Mouse (Mus musculus) heart, embryonic 11.5 days (tissue): ENCODE measurements around the gene Gm9913. TPM values are rescaled to one million over a fixed set of nuclear protein-coding genes. Genes with fewer than 3 reads are reported as not detected.
A peak's percentile ranks its signal among the peaks of the same experiment; 100 is the strongest.

Experiments used
- ATAC-seq: fragments of 200-750 bp; cut with Nextera tagmentation; replicated peaks from 2 replicates; pipeline ENCODE4 v1.8.0; 2017; ENCODE audit warnings: moderate library complexity; ENCODE audit not compliant: insufficient number of reproducible peaks, low FRiP score, low TSS enrichment
- H3K27ac ChIP-seq: fragments of 300-500 bp; sonication (generic); 2 replicates; pipeline ENCODE4 v1.5.1; 2014; ENCODE audit warnings: mild to moderate bottlenecking, low read depth, low read length
- H3K27me3 ChIP-seq: fragments of 300-500 bp; sonication (generic); 2 replicates; pipeline ENCODE4 v1.6.1; 2014; ENCODE audit warnings: mild to moderate bottlenecking, low read length, mixed read lengths; ENCODE audit not compliant: control insufficient read depth, insufficient read depth
- H3K36me3 ChIP-seq: fragments of 300-500 bp; sonication (generic); 2 replicates; pipeline ENCODE4 v1.6.1; 2014; ENCODE audit warnings: mild to moderate bottlenecking, low read length, moderate library complexity, mixed read lengths; ENCODE audit not compliant: control insufficient read depth, insufficient read depth
- H3K4me1 ChIP-seq: fragments of 300-500 bp; sonication (generic); 2 replicates; pipeline ENCODE4 v1.6.1; 2014; ENCODE audit warnings: low read length; ENCODE audit not compliant: control insufficient read depth, insufficient read depth
- H3K4me2 ChIP-seq: fragments of 300-500 bp; sonication (generic); 2 replicates; pipeline ENCODE4 v1.6.1; 2014; ENCODE audit warnings: mild to moderate bottlenecking, moderate library complexity
- H3K4me3 ChIP-seq: fragments of 300-500 bp; sonication (generic); 2 replicates; pipeline ENCODE4 v1.5.1; 2014; ENCODE audit warnings: low read depth, low read length
- H3K9ac ChIP-seq: fragments of 300-500 bp; sonication (generic); 2 replicates; pipeline ENCODE4 v1.6.1; 2014; ENCODE audit warnings: mild to moderate bottlenecking, low read depth, low read length, moderate library complexity
- H3K9me3 ChIP-seq: fragments of 300-500 bp; sonication (generic); replicated peaks from 2 replicates; pipeline ENCODE4 v1.6.1; 2016; ENCODE audit warnings: low read length; ENCODE audit not compliant: control insufficient read depth
- WGBS: fragments of 180-500 bp; shearing (Covaris S2); extraction: QIAGEN DNeasy Blood & Tissue Kit; methylation state at CpG from one replicate; pipeline ENCODE4 v1.1.7; 2014; ENCODE audit not compliant: insufficient replicate concordance; 5-methylcytosine and 5-hydroxymethylcytosine counted together
- polyA plus RNA-seq: library from polyadenylated mRNA; unstranded; fragments of >200 nt; fragmentation: Nextera tagmentation; extraction: Ambion mirVana; gene quantifications from 2 replicates; pipeline ENCODE4 v1.2.1, GENCODE M21; 2014

The Gm9913 gene
- polyA plus RNA-seq, 1 experiment from 2014 or later, result 0.42 TPM

- peak overlapping the region; percentile 80 for H3K9ac ChIP-seq
- under 1% methylated on average over 37 of the region's 37 CpGs for WGBS
- H3K4me2 ChIP-seq, result peak overlapping the region; percentile 80
- peak; percentile 82 for ATAC-seq
- H3K36me3 ChIP-seq, result peaks cover 3% of the 10 kb centered on the region; the same call in 1 of the 2 replicates
- peak overlapping the region; percentile 70 for H3K4me3 ChIP-seq
- H3K9me3 ChIP-seq, result peaks cover 3% of the 10 kb centered on the region; the same call in 1 of the 2 replicates
- H3K4me1 ChIP-seq, result no peaks in the 10 kb centered on the region
- peak overlapping the region; percentile 88 for H3K27ac ChIP-seq
- no peaks in the 10 kb centered on the region for H3K27me3 ChIP-seq
These were observed 1.6 kb downstream of the Gm9913 start for GRCm38 (mm10) chr2:125506316-125507054.

- 81% methylated on average over 4 of the region's 4 CpGs for WGBS
- Histone ChIP-seq H3K9ac (peak within 1 kb of the TSS; percentile 80), H3K4me1 (no peaks in the 10 kb centered on the region), H3K27ac (peak within 1 kb of the TSS; percentile 88), H3K36me3 (no peaks in the 10 kb centered on the region), H3K4me2 (peak within 1 kb of the TSS; percentile 80), H3K4me3 (peak within 1 kb of the TSS; percentile 70), H3K27me3 (no peaks in the 10 kb centered on the region), H3K9me3 (no peaks in the 10 kb centered on the region)
- no peak for ATAC-seq
These were observed 3.0 kb downstream of the Gm9913 start, which contains the start of gene Fbn1 for GRCm38 (mm10) chr2:125507893-125508292. Gene Fbn1 (minus strand): TSS chr2:125507993.

DNA sequence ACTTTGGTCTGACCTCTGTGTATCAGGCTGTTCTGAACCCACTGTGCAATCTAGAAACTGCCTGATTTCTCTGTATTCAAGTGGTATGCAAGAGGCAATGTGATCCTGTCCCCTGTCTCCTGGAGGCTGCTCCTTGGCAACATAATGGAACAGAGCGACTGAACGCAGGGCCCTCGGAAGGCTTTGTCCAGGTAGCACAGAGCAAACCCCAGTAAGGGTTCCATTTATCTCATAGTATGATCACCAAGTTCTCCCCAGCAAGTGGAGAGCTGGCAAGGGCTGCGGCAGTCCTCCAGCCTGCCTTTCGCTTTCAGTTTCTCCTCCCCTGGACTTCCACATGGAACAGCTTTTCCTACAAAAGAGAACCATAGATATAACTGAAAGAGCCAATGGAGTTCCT lies 3.5 kb downstream of the Gm9913 start:
- Histone ChIP-seq H3K4me2 (no peak overlapping the region), H3K36me3 (no peaks in the 10 kb centered on the region), H3K9me3 (no peaks in the 10 kb centered on the region), H3K4me1 (no peaks in the 10 kb centered on the region), H3K9ac (no peak overlapping the region), H3K27ac (no peak overlapping the region), H3K27me3 (no peaks in the 10 kb centered on the region), H3K4me3 (no peak overlapping the region)
- ATAC-seq, result no peak
- 88% methylated on average over 5 of the region's 5 CpGs for WGBS

DNA sequence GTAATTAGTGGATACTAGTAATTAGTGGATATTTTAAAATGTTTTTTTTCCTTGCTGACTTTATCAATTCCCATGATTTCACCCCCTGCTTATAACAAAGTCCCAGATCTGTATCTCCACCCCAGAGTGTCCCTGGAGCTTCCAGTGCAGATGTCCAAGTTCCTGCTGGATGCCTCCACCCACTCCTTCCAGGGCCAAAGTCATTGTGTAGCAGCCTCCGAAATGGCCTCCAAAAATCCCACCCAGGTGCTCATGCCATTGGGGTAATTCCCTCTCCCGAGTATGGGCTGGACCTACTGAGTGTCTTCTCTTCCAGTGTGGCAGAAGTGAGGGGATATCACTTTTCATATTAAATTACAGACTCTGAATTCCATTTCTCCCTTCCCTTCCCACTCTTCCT lies 5.9 kb downstream of the Gm9913 start:
- ATAC-seq, result no peak
- Histone ChIP-seq H3K9me3 (no peaks in the 10 kb centered on the region), H3K9ac (no peak overlapping the region), H3K4me3 (no peak overlapping the region), H3K27ac (no peak overlapping the region), H3K36me3 (no peaks in the 10 kb centered on the region), H3K4me2 (no peak overlapping the region), H3K27me3 (no peaks in the 10 kb centered on the region), H3K4me1 (peaks cover 7% of the 10 kb centered on the region; the same call in 1 of the 2 replicates)
- 63% methylated on average over 2 of the region's 2 CpGs for WGBS

GRCm38 (mm10) chr2:125511898-125512297 lies 7.0 kb downstream of the Gm9913 start:
- H3K9me3 ChIP-seq, result no peaks in the 10 kb centered on the region
- no peak overlapping the region for H3K27ac ChIP-seq
- 55% methylated on average over 4 of the region's 4 CpGs for WGBS

DNA sequence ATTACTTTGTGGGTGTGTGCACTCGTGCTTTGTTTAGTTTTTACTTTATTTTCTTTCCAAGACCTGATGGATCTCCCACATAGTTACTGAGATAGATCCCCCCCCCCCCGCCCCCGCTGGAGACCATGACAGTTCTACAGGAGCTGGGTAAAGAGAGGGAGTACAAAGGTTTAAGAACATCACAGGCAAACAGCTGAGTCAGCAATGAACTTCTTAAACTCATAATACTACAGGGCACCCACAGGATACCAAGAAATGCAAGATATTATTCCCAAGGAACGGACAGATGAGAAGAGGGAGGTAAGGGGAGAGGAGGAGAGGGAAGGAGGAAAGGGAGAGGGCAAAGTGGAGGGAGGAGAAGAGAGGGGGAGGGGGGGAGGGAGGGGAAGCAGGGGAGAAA lies 7.7 kb downstream of the Gm9913 start:
- peaks cover 18% of the 10 kb centered on the region; the same call in 1 of the 2 replicates for H3K4me1 ChIP-seq
- H3K27ac ChIP-seq, result no peak overlapping the region
- no peak for ATAC-seq
- H3K27me3 ChIP-seq, result no peaks in the 10 kb centered on the region
- no peaks in the 10 kb centered on the region for H3K9me3 ChIP-seq
- no peaks in the 10 kb centered on the region for H3K36me3 ChIP-seq
- H3K4me2 ChIP-seq, result no peak overlapping the region
- H3K4me3 ChIP-seq, result no peak overlapping the region
- H3K9ac ChIP-seq, result no peak overlapping the region
- WGBS, result 68% methylated on average over 4 of the region's 4 CpGs

More at GRCm38 (mm10) chr2:125511898-125512297, 7.0 kb downstream of the Gm9913 start:
- Histone ChIP-seq H3K36me3 (no peaks in the 10 kb centered on the region), H3K4me3 (no peak overlapping the region), H3K4me2 (no peak overlapping the region), H3K9ac (no peak overlapping the region), H3K4me1 (peaks cover 18% of the 10 kb centered on the region; the same call in 1 of the 2 replicates), H3K27me3 (no peaks in the 10 kb centered on the region)
- ATAC-seq, result no peak

- H3K4me3 ChIP-seq, result no peak overlapping the region
- H3K4me1 ChIP-seq, result peaks cover 18% of the 10 kb centered on the region; the same call in 1 of the 2 replicates
- no peak for ATAC-seq
- H3K4me2 ChIP-seq, result no peak overlapping the region
- no peaks in the 10 kb centered on the region for H3K36me3 ChIP-seq
- H3K9me3 ChIP-seq, result no peaks in the 10 kb centered on the region
- no peaks in the 10 kb centered on the region for H3K27me3 ChIP-seq
- H3K9ac ChIP-seq, result no peak overlapping the region
- 44% methylated on average over 3 of the region's 3 CpGs for WGBS
- no peak overlapping the region for H3K27ac ChIP-seq
These were observed 9.5 kb downstream of the Gm9913 start for GRCm38 (mm10) chr2:125514391-125514790.

DNA sequence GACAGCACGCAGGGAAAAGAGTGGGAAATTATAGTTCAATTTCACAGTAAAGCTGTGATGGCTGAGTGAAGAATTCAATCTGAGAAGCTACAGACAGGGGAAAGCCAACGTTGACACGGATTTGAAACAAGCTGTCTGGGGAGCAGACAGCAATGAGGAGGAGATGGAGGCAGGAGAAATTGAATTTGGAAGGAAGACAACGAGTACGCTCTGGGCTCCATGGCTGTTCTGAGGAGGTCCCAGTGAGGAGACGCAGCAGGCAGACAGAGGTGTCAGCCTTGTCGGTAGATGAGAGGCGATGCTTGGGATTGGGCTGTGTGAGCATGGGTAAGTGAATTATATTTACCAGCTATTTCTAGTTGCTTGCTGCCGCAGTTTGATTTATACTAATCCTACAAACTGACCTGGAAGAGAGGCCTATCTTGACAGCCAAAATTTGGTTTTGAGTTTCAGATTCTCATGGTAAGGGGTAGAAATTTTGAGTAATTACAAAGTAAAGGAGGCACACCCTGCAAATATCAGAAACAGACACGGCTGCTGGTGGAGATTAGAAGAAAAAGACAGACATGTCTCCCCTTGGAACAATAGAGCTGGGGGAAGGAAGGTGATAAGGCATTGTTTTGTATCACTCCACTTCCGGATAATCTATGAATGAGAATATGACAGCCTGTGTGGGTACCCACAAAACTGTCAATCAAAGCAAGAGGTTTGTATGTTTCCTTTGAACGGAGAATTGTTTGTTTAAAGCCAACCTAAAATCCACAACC lies 10.6 kb downstream of the Gm9913 start:
- H3K9me3 ChIP-seq, result no peaks in the 10 kb centered on the region
- no peaks in the 10 kb centered on the region for H3K27me3 ChIP-seq
- H3K4me1 ChIP-seq, result peaks cover 18% of the 10 kb centered on the region; the same call in 1 of the 2 replicates
- peak overlapping the region; percentile 68 for H3K27ac ChIP-seq
- H3K36me3 ChIP-seq, result no peaks in the 10 kb centered on the region
- ATAC-seq, result no peak
- no peak overlapping the region for H3K4me2 ChIP-seq
- no peak overlapping the region for H3K4me3 ChIP-seq
- no peak overlapping the region for H3K9ac ChIP-seq
- 41% methylated on average over 12 of the region's 12 CpGs for WGBS
